Mouse (Mus musculus) C2C12 (cell line): Measurements from ENCODE around the gene Zswim8.

Source experiments
- CEBPB ChIP-seq: IDR thresholded peaks from one replicate; pipeline ENCODE4 v1.6.1; 2011; ENCODE audit warnings: low read depth, mild to moderate bottlenecking, control low read depth, moderate library complexity
- CTCF ChIP-seq: IDR thresholded peaks from one replicate; pipeline ENCODE4 v1.5.1; 2011; ENCODE audit not compliant: control insufficient read depth, insufficient read depth, insufficient read length
- FOSL1 ChIP-seq: IDR thresholded peaks from one replicate; pipeline ENCODE4 v1.8.0; 2011; ENCODE audit warnings: mild to moderate bottlenecking, low read length; ENCODE audit not compliant: poor library complexity, insufficient read depth, severe bottlenecking
- MAX ChIP-seq: IDR thresholded peaks from one replicate; pipeline ENCODE4 v1.6.1; 2011; ENCODE audit warnings: mild to moderate bottlenecking, control low read depth
- MYOD1 ChIP-seq: IDR thresholded peaks from one replicate; pipeline ENCODE4 v1.6.1; 2011; ENCODE audit warnings: low read depth; ENCODE audit not compliant: control insufficient read depth, insufficient read length
- MYOG ChIP-seq: IDR thresholded peaks from one replicate; pipeline ENCODE4 v1.6.1; 2011; ENCODE audit not compliant: control insufficient read depth, insufficient read length; ENCODE audit errors: extremely low read depth
- USF1 ChIP-seq: IDR thresholded peaks from one replicate; pipeline ENCODE4 v1.6.1; 2011; ENCODE audit warnings: low read depth, mild to moderate bottlenecking, control low read depth, moderate library complexity

GRCm38 (mm10) chr14:20758768-20759435 is 51.5 kb downstream of the Zswim8 start:
- TF ChIP-seq CTCF = no peak
- no peak for TF ChIP-seq MYOG
- no peak for TF ChIP-seq USF1
- no peak for TF ChIP-seq MAX
- no peak for TF ChIP-seq MYOD1
- no peak for TF ChIP-seq FOSL1
- no peak for TF ChIP-seq CEBPB
